ENCODE assay signal across 22 mouse cellular contexts in the genomic region with DNA sequence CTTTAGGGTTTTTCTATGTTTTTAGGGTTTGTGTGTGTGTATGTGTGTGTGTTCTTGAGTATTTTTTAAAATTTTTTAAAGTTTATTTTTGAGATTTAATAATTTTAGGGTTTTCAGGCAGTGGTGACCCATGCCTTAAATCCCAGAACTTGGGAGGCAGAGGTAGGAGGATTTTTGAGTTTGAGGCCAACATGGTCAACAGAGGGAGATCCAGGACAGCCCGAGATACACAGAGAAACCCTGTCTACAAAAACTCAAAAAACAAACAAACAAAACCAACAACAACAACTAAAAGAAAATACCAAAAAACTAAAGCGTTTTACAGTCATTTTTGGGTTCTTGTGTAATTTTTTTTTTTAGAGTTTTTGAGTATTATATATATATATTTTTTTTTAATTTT. TPM values are rescaled to one million over a fixed set of nuclear protein-coding genes. Genes with fewer than 3 reads are reported as not detected.
A peak's percentile ranks its signal among the peaks of the same experiment; 100 is the strongest.
DNase-seq lines count a peak whose midpoint lies in the region; ATAC-seq lines count a peak whose summit lies in the region.
"Had no signal": no experiment of that assay in that cellular context is flagged by ENCODE, and none has a peak within 500 bp of the region (broad histone marks: within the 10 kb centered on the region; RNA-seq: fewer than 3 reads in every experiment).

No protein-coding gene starts in this region.

- peak; percentile 7 for DNase-seq in adrenal gland, postnatal 10 days
- no peak for DNase-seq in adrenal gland, postnatal 25 days
- peak; percentile 7 to 30 for DNase-seq in kidney, postnatal 36 days
- no peak for DNase-seq in kidney, postnatal 4 days
- DNase-seq in 3134 (ENCODE audit: extremely low read depth, insufficient read length, low spot score) (peak; percentile 71), NIH3T3 (ENCODE audit: low read depth) (peak; percentile 70)
- no peak for DNase-seq in lung, postnatal 10 days
- DNase-seq: adrenal gland, adult 2 months; cerebellum, adult 11 months; cerebellum, adult 8-10 months; cerebellum, postnatal 14 days; embryo, embryonic 11 days; heart, adult 18-20 months; heart, postnatal 4 days had no signal

- ATAC-seq in megakaryocyte progenitor cell, adult 5-6 weeks (replicated peaks; ENCODE audit: poor library complexity), result no peak
- ATAC-seq: forebrain, embryonic 14.5 days; intestine, embryonic 15.5 days had no signal

RNA-seq across cellular contexts. Expression of a gene that starts 44.1 kb away (rescaled TPM):
- not detected for total RNA-seq in adrenal gland, postnatal 10 days (2021)
- total RNA-seq in adrenal gland, postnatal 25 days (2021), result not detected in 2 replicates
- total RNA-seq in megakaryocyte progenitor cell, adult 5-6 weeks (2015), result not detected in 2 replicates
- not detected in 2 replicates for total RNA-seq in megakaryocyte progenitor cell, adult 5-6 weeks (2017)
- total RNA-seq: adrenal gland, adult 2 months; common myeloid progenitor, adult 5-6 weeks; ES-E14; gastrocnemius, adult 8-10 months; gastrocnemius, postnatal 4 days; heart, adult 18-20 months; heart, postnatal 10 days; heart, postnatal 4 days had no signal

RNA-seq across cellular contexts. Expression of a gene that starts 56.8 kb away (rescaled TPM):
- total RNA-seq in adrenal gland, postnatal 10 days (2021), result not detected
- not detected in 2 replicates for total RNA-seq in adrenal gland, postnatal 25 days (2021)
- not detected in 2 replicates for total RNA-seq in megakaryocyte progenitor cell, adult 5-6 weeks (2015)
- not detected in 2 replicates for total RNA-seq in megakaryocyte progenitor cell, adult 5-6 weeks (2017)
- total RNA-seq: adrenal gland, adult 2 months; common myeloid progenitor, adult 5-6 weeks; ES-E14; gastrocnemius, adult 8-10 months; gastrocnemius, postnatal 4 days; heart, adult 18-20 months; heart, postnatal 10 days; heart, postnatal 4 days had no signal

Comparison
In these comparisons a context has a peak if more than half of its experiments do, and no peak if none do; other contexts are left out.
1. DNase-seq: peak in adrenal gland, postnatal 10 days (single experiment), kidney, postnatal 36 days (2 of 2), 3134 (single experiment) and NIH3T3 (single experiment); none in adrenal gland, postnatal 25 days (single experiment), kidney, postnatal 4 days (0 of 2) and lung, postnatal 10 days (single experiment).